Mouse (Mus musculus): ENCODE results near the gene Eif3j1. TPM values are rescaled to one million over a fixed set of nuclear protein-coding genes. Genes with fewer than 3 reads are reported as not detected.

The Eif3j1 gene
- polyA plus RNA-seq, 1 experiment, result 6.1 TPM

GRCm38 (mm10) chr2:122069144-122069912 is 41.0 kb downstream of the Eif3j1 start:
- H3K27me3 ChIP-seq (ENCODE audit: control insufficient read depth, insufficient read depth, insufficient read length), result no peaks in the 10 kb centered on the region
- no peak overlapping the region for H3K4me2 ChIP-seq (ENCODE audit: low read depth)
- peaks cover 13% of the 10 kb centered on the region for H3K36me3 ChIP-seq (ENCODE audit: control insufficient read depth, insufficient read depth)
- H3K79me2 ChIP-seq (ENCODE audit: control insufficient read depth, insufficient read depth), result no peaks in the 10 kb centered on the region
- H3K4me3 ChIP-seq, result no peak overlapping the region
- TF ChIP-seq REST (IDR thresholded peaks at IDR 0.05; ENCODE audit: insufficient read depth, insufficient read length), result no peak
- peak in 1 of 3 experiments; percentile 51 for TF ChIP-seq MYOD1 (IDR thresholded peaks at IDR 0.05; ENCODE audit: control insufficient read depth in 1 of 3, insufficient read length in 2 of 3, low read depth in 2 of 3)
- TF ChIP-seq MYOG (IDR thresholded peaks at IDR 0.05; ENCODE audit: control insufficient read depth in 1 of 3, insufficient read depth in 1 of 3, insufficient read length in 2 of 3, low read depth in 2 of 3), result no peak
- no peak overlapping the region for H3ac ChIP-seq (ENCODE audit: control insufficient read depth, insufficient read length)

DNA sequence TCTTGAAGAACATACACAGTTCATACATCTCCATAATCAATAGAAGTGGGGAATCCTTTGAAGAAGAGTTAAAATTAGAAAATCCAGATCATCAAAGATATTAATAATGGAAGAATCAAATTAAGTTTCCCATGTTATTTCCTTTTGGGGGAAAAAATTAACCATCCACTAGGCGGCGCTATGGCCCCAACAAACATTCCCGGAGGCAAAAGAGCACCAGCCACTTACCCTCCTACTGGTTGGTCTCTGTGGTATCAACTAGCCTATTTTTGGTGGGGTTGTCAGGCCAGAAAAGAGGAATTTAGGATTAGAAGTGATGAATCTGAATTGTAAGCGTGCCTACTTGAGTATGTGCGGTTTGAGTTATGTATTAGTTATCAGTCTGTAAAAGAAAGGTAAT is 41.6 kb downstream of the Eif3j1 start:
- no peak overlapping the region for H3K4me3 ChIP-seq
- H3K27me3 ChIP-seq (ENCODE audit: control insufficient read depth, insufficient read depth, insufficient read length), result no peaks in the 10 kb centered on the region
- TF ChIP-seq CEBPB (IDR thresholded peaks at IDR 0.05; ENCODE audit: insufficient read depth, poor library complexity, severe bottlenecking), result no peak
- no peak for TF ChIP-seq POLR2AphosphoS2 (IDR thresholded peaks at IDR 0.05; ENCODE audit: insufficient read length, low read depth)
- no peak for TF ChIP-seq SRF (IDR thresholded peaks at IDR 0.05; ENCODE audit: control insufficient read depth, insufficient read length, low read depth)
- no peak for TF ChIP-seq USF1 (IDR thresholded peaks at IDR 0.05; ENCODE audit: low read depth)
- TF ChIP-seq TCF12 (IDR thresholded peaks at IDR 0.05; ENCODE audit: insufficient read depth, poor library complexity, severe bottlenecking), result no peak
- no peak for TF ChIP-seq REST (IDR thresholded peaks at IDR 0.05; ENCODE audit: insufficient read depth, insufficient read length)
- no peak for TF ChIP-seq MYOG (IDR thresholded peaks at IDR 0.05; ENCODE audit: control insufficient read depth in 1 of 3, insufficient read depth in 1 of 3, insufficient read length in 2 of 3, low read depth in 2 of 3)
- no peak for TF ChIP-seq MAX (IDR thresholded peaks at IDR 0.05; ENCODE audit: low read depth)
- TF ChIP-seq POLR2A (IDR thresholded peaks at IDR 0.05; ENCODE audit: insufficient read length, low read depth), result no peak
- TF ChIP-seq TCF3 (IDR thresholded peaks at IDR 0.05; ENCODE audit: insufficient read length, low read depth), result no peak
- no peak for TF ChIP-seq E2F4 (IDR thresholded peaks at IDR 0.05; ENCODE audit: insufficient read depth)
- no peak for TF ChIP-seq MYOD1 (IDR thresholded peaks at IDR 0.05; ENCODE audit: control insufficient read depth in 1 of 3, insufficient read length in 2 of 3, low read depth in 2 of 3)
- H3K79me2 ChIP-seq (ENCODE audit: control insufficient read depth, insufficient read depth), result no peaks in the 10 kb centered on the region
- H3K4me2 ChIP-seq (ENCODE audit: low read depth), result no peak overlapping the region
- peaks cover 12% of the 10 kb centered on the region for H3K36me3 ChIP-seq (ENCODE audit: control insufficient read depth, insufficient read depth)
- H3ac ChIP-seq (ENCODE audit: control insufficient read depth, insufficient read length), result no peak overlapping the region

DNA sequence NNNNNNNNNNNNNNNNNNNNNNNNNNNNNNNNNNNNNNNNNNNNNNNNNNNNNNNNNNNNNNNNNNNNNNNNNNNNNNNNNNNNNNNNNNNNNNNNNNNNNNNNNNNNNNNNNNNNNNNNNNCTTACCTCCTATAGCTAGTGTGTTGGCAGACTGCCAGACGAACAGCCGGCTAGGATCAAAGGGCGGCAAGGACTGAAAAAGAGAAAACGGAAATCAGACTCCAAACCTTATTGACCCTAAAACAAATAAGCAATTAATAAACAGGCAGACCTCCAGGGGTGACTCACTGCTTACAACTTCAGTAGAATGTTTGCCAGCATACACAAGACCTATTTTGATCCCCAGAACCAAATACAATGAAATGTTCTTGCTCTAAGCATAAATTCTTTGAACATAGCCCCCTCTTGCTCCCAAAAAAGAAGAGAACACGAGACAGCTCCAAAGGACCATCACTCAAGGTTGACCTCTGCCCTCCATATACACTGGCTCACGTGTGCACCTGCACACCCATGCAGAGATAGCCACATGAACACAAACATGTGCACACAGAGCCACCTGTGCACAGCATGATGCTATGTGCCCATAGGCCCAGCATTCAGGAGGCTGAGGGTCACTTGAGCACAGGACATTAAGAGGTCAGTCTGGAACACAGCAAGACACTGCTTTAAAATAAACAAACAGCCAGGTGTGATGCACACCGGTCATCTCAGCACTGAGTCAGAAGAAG is 53.5 kb downstream of the Eif3j1 start:
- H3K4me3 ChIP-seq, result no peak overlapping the region
- H3K79me2 ChIP-seq (ENCODE audit: control insufficient read depth, insufficient read depth), result no peaks in the 10 kb centered on the region
- no peak overlapping the region for H3ac ChIP-seq (ENCODE audit: control insufficient read depth, insufficient read length)
- H3K4me2 ChIP-seq (ENCODE audit: low read depth), result no peak overlapping the region
- no peak for TF ChIP-seq CEBPB (IDR thresholded peaks at IDR 0.05; ENCODE audit: insufficient read depth, poor library complexity, severe bottlenecking)
- TF ChIP-seq TCF3 (IDR thresholded peaks at IDR 0.05; ENCODE audit: insufficient read length, low read depth), result no peak
- no peak for TF ChIP-seq MAX (IDR thresholded peaks at IDR 0.05; ENCODE audit: low read depth)
- TF ChIP-seq REST (IDR thresholded peaks at IDR 0.05; ENCODE audit: insufficient read depth, insufficient read length), result no peak
- TF ChIP-seq TCF12 (IDR thresholded peaks at IDR 0.05; ENCODE audit: insufficient read depth, poor library complexity, severe bottlenecking), result no peak
- TF ChIP-seq USF1 (IDR thresholded peaks at IDR 0.05; ENCODE audit: low read depth), result no peak
- TF ChIP-seq MYOG (IDR thresholded peaks at IDR 0.05; ENCODE audit: control insufficient read depth in 1 of 3, insufficient read depth in 1 of 3, insufficient read length in 2 of 3, low read depth in 2 of 3), result no peak
- no peak for TF ChIP-seq E2F4 (IDR thresholded peaks at IDR 0.05; ENCODE audit: insufficient read depth)
- TF ChIP-seq SRF (IDR thresholded peaks at IDR 0.05; ENCODE audit: control insufficient read depth, insufficient read length, low read depth), result no peak
- no peak for TF ChIP-seq MYOD1 (IDR thresholded peaks at IDR 0.05; ENCODE audit: control insufficient read depth in 1 of 3, insufficient read length in 2 of 3, low read depth in 2 of 3)
- no peak for TF ChIP-seq POLR2AphosphoS2 (IDR thresholded peaks at IDR 0.05; ENCODE audit: insufficient read length, low read depth)
- TF ChIP-seq POLR2A (IDR thresholded peaks at IDR 0.05; ENCODE audit: insufficient read length, low read depth), result no peak
- H3K27me3 ChIP-seq (ENCODE audit: control insufficient read depth, insufficient read depth, insufficient read length), result no peaks in the 10 kb centered on the region
- H3K36me3 ChIP-seq (ENCODE audit: control insufficient read depth, insufficient read depth), result peaks cover 22% of the 10 kb centered on the region

DNA sequence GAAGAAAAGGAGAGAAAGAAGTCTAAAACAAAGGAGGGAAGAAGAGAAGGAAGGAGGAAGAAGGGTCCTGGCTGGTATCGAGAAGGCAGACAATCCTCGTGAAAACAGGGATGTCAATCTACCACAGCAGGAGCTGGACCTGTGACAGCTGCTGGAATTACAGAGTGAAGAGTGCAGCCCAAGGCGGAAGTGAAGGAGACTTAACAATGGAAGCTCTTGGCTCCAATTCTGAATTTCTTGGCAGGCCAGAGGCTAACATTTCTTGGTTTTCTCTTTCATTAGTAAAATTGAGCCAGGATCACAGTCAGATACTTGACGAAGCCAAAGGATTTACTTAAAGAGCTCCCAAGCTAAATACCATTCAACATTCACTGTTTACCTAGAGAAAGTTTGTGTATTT is 58.1 kb downstream of the Eif3j1 start:
- Histone ChIP-seq H3K79me2 (ENCODE audit: control insufficient read depth, insufficient read depth) (no peaks in the 10 kb centered on the region), H3K27me3 (ENCODE audit: control insufficient read depth, insufficient read depth, insufficient read length) (no peaks in the 10 kb centered on the region), H3K4me2 (ENCODE audit: low read depth) (no peak overlapping the region), H3K4me3 (no peak overlapping the region), H3K36me3 (ENCODE audit: control insufficient read depth, insufficient read depth) (peaks cover 15% of the 10 kb centered on the region), H3ac (ENCODE audit: control insufficient read depth, insufficient read length) (no peak overlapping the region)
- TF ChIP-seq USF1 (IDR thresholded peaks at IDR 0.05; ENCODE audit: low read depth), result no peak
- TF ChIP-seq E2F4 (IDR thresholded peaks at IDR 0.05; ENCODE audit: insufficient read depth), result no peak
- no peak for TF ChIP-seq MYOG (IDR thresholded peaks at IDR 0.05; ENCODE audit: control insufficient read depth in 1 of 3, insufficient read depth in 1 of 3, insufficient read length in 2 of 3, low read depth in 2 of 3)
- TF ChIP-seq REST (IDR thresholded peaks at IDR 0.05; ENCODE audit: insufficient read depth, insufficient read length), result no peak
- no peak for TF ChIP-seq TCF12 (IDR thresholded peaks at IDR 0.05; ENCODE audit: insufficient read depth, poor library complexity, severe bottlenecking)
- TF ChIP-seq MAX (IDR thresholded peaks at IDR 0.05; ENCODE audit: low read depth), result no peak
- TF ChIP-seq POLR2A (IDR thresholded peaks at IDR 0.05; ENCODE audit: insufficient read length, low read depth), result no peak
- TF ChIP-seq CEBPB (IDR thresholded peaks at IDR 0.05; ENCODE audit: insufficient read depth, poor library complexity, severe bottlenecking), result no peak

Measured in myocyte (in vitro differentiated cells).